Comparison of ENCODE assay signal across 17 mouse cellular contexts in genomic region chr11:76042041-76042638, GRCm38 (mm10). TPM values are rescaled to one million over a fixed set of nuclear protein-coding genes. Genes with fewer than 3 reads are reported as not detected.
DNase-seq lines count a peak whose midpoint lies in the region; ATAC-seq and TF ChIP-seq lines count a peak whose summit lies in the region.
"Had no signal": no experiment of that assay in that cellular context is flagged by ENCODE, and none has a peak within 500 bp of the region (broad histone marks: within the 10 kb centered on the region; RNA-seq: fewer than 3 reads in every experiment).

No protein-coding gene starts in this region.

- peak; percentile 46 for DNase-seq in gastrocnemius, postnatal 25 days
- DNase-seq in gastrocnemius, postnatal 10 days: no peak
- DNase-seq in midbrain, embryonic 14.5 days: no peak
- no peak for DNase-seq in urinary bladder, postnatal 4 days (ENCODE audit: low spot score in 2 of 2)
- DNase-seq in frontal cortex, postnatal 14 days (ENCODE audit: low spot score in 2 of 2): no peak
- no peak for DNase-seq in c-Kit-positive CD71-positive TER-119-positive erythroid progenitor cells, embryonic 14.5 days (ENCODE audit: low spot score)
- DNase-seq: adrenal gland, postnatal 36 days; cerebellum, adult 18-20 months; liver, embryonic 13.5 days; thymus, adult 18-20 months had no signal

- TF ChIP-seq CTCF in intestine, postnatal 0 days (IDR thresholded peaks at IDR 0.05; ENCODE audit: low read depth): no peak

- peaks cover 6% of the 10 kb centered on the region; the same call in 1 of the 2 replicates for H3K4me1 ChIP-seq in midbrain, embryonic 16.5 days (ENCODE audit: control insufficient read depth, insufficient read depth, low read length)
- no peaks in the 10 kb centered on the region for H3K4me1 ChIP-seq in midbrain, embryonic 14.5 days (ENCODE audit: control insufficient read depth, insufficient read depth, low read length)
- no peaks in the 10 kb centered on the region for H3K4me1 ChIP-seq in intestine, postnatal 0 days (replicated peaks; ENCODE audit: control insufficient read depth, insufficient read depth, low read length)
- H3K4me1 ChIP-seq: liver, embryonic 13.5 days had no signal

- H3K27me3 ChIP-seq in midbrain, embryonic 16.5 days (ENCODE audit: control insufficient read depth, insufficient read depth, low read depth, low read length): no peaks in the 10 kb centered on the region
- H3K27me3 ChIP-seq in midbrain, embryonic 14.5 days (ENCODE audit: control insufficient read depth, insufficient read depth, low read length): no peaks in the 10 kb centered on the region
- H3K27me3 ChIP-seq in intestine, postnatal 0 days (replicated peaks; ENCODE audit: control insufficient read depth, insufficient read depth, low read length): no peaks in the 10 kb centered on the region
- H3K27me3 ChIP-seq: forebrain, embryonic 15.5 days; liver, embryonic 13.5 days had no signal

- no peak overlapping the region for H3K4me3 ChIP-seq in midbrain, embryonic 16.5 days (ENCODE audit: low read depth, low read length)
- no peak overlapping the region for H3K4me3 ChIP-seq in midbrain, embryonic 14.5 days (replicated peaks; ENCODE audit: low read depth, low read length)
- H3K4me3 ChIP-seq in intestine, postnatal 0 days (ENCODE audit: low read depth, low read length): no peak overlapping the region
- H3K4me3 ChIP-seq: forebrain, embryonic 15.5 days; hindbrain, embryonic 10.5 days; liver, embryonic 13.5 days; myocyte had no signal

- H3K9me3 ChIP-seq in midbrain, embryonic 16.5 days (replicated peaks; ENCODE audit: control insufficient read depth, low read length, poor library complexity, severe bottlenecking): no peaks in the 10 kb centered on the region
- H3K9me3 ChIP-seq in midbrain, embryonic 14.5 days (ENCODE audit: control insufficient read depth, low read length): no peaks in the 10 kb centered on the region
- no peaks in the 10 kb centered on the region for H3K9me3 ChIP-seq in intestine, postnatal 0 days (ENCODE audit: control insufficient read depth)
- H3K9me3 ChIP-seq: forebrain, embryonic 15.5 days; G1E; hindbrain, embryonic 10.5 days; liver, embryonic 13.5 days had no signal

- no peak for ATAC-seq in midbrain, embryonic 16.5 days
- no peak for ATAC-seq in midbrain, embryonic 14.5 days (ENCODE audit: low FRiP score, low TSS enrichment)
- no peak for ATAC-seq in intestine, postnatal 0 days
- ATAC-seq: forebrain, embryonic 15.5 days had no signal

- H3K4me2 ChIP-seq in midbrain, embryonic 16.5 days (ENCODE audit: low read length): no peak overlapping the region
- H3K4me2 ChIP-seq in midbrain, embryonic 14.5 days (ENCODE audit: low read length): no peak overlapping the region
- no peak overlapping the region for H3K4me2 ChIP-seq in intestine, postnatal 0 days (replicated peaks; ENCODE audit: low read depth)
- H3K4me2 ChIP-seq: forebrain, embryonic 15.5 days; liver, embryonic 13.5 days had no signal

- WGBS in midbrain, embryonic 16.5 days: 61% methylated on average over 10 of the region's 10 CpGs
- 68% methylated on average over 10 of the region's 10 CpGs for WGBS in midbrain, embryonic 14.5 days
- 72% methylated on average over 10 of the region's 10 CpGs for WGBS in intestine, postnatal 0 days

- H3K27ac ChIP-seq in midbrain, embryonic 16.5 days (ENCODE audit: low read length): 0 out of 2 replicates have a peak overlapping the region, but pooled peaks have one; percentile 13
- no peak overlapping the region for H3K27ac ChIP-seq in midbrain, embryonic 14.5 days (replicated peaks; ENCODE audit: low read depth, low read length)
- peak overlapping the region; percentile 29; the same call in 1 of the 2 replicates for H3K27ac ChIP-seq in intestine, postnatal 0 days (ENCODE audit: low read depth, low read length)
- H3K27ac ChIP-seq: forebrain, embryonic 15.5 days; hindbrain, embryonic 10.5 days; liver, embryonic 13.5 days had no signal

- no peak overlapping the region for H3K9ac ChIP-seq in midbrain, embryonic 16.5 days (ENCODE audit: low read depth, low read length)
- no peak overlapping the region for H3K9ac ChIP-seq in midbrain, embryonic 14.5 days (replicated peaks; ENCODE audit: low read length)
- no peak overlapping the region for H3K9ac ChIP-seq in intestine, postnatal 0 days (ENCODE audit: low read depth, low read length)
- H3K9ac ChIP-seq: forebrain, embryonic 15.5 days; liver, embryonic 13.5 days had no signal

- H3K36me3 ChIP-seq in midbrain, embryonic 16.5 days (ENCODE audit: control insufficient read depth, insufficient read depth, low read length): peaks cover 2% of the 10 kb centered on the region; the same call in 1 of the 2 replicates
- H3K36me3 ChIP-seq in midbrain, embryonic 14.5 days (ENCODE audit: control insufficient read depth, insufficient read depth, low read length): peaks cover 18% of the 10 kb centered on the region
- peaks cover 28% of the 10 kb centered on the region for H3K36me3 ChIP-seq in intestine, postnatal 0 days (ENCODE audit: control insufficient read depth, insufficient read depth)

RNA-seq across cellular contexts. Expression of gene Rflnb, which starts 14.6 kb away (rescaled TPM):
- 10 to 100 TPM; 22.5 to 34.6 TPM for total RNA-seq in gastrocnemius, postnatal 25 days (2021)
- total RNA-seq in gastrocnemius, postnatal 10 days (2021): 10 to 100 TPM; 58.8 to 66.8 TPM
- 12.7 and 13.5 TPM in 2 replicates for polyA plus RNA-seq in midbrain, embryonic 16.5 days (2015; fragmentation: Nextera tagmentation; extraction: Ambion mirVana)
- polyA plus RNA-seq in midbrain, embryonic 14.5 days (2014; fragmentation: Nextera tagmentation; extraction: Ambion mirVana): 6.3 and 7.7 TPM in 2 replicates
- 24.2 and 26.8 TPM in 2 replicates for polyA plus RNA-seq in intestine, postnatal 0 days (2015; fragmentation: Nextera tagmentation; extraction: Ambion mirVana)

RNA-seq across cellular contexts. Expression of gene 1700016K19Rik, which starts 42.4 kb away (rescaled TPM):
- total RNA-seq in gastrocnemius, postnatal 25 days (2021): not detected
- not detected for total RNA-seq in gastrocnemius, postnatal 10 days (2021)
- 6.0 and 7.0 TPM in 2 replicates for polyA plus RNA-seq in midbrain, embryonic 16.5 days (2015; fragmentation: Nextera tagmentation; extraction: Ambion mirVana)
- 2.1 and 2.7 TPM in 2 replicates for polyA plus RNA-seq in midbrain, embryonic 14.5 days (2014; fragmentation: Nextera tagmentation; extraction: Ambion mirVana)
- 0.17 TPM in 1 of 2 replicates, not detected in the other for polyA plus RNA-seq in intestine, postnatal 0 days (2015; fragmentation: Nextera tagmentation; extraction: Ambion mirVana)
- total RNA-seq: adrenal gland, postnatal 36 days; megakaryocyte progenitor cell, adult 5-6 weeks had no signal
- polyA plus RNA-seq: G1E; liver, embryonic 13.5 days had no signal
